Mouse (Mus musculus): Measurements from ENCODE around the gene Gm4559.
"Not testable (repeated sequence)": the region's sequence is repeated elsewhere in the genome, so short reads cannot be mapped to it uniquely, and the experiment has no call there.

Gene Gm4559

DNA sequence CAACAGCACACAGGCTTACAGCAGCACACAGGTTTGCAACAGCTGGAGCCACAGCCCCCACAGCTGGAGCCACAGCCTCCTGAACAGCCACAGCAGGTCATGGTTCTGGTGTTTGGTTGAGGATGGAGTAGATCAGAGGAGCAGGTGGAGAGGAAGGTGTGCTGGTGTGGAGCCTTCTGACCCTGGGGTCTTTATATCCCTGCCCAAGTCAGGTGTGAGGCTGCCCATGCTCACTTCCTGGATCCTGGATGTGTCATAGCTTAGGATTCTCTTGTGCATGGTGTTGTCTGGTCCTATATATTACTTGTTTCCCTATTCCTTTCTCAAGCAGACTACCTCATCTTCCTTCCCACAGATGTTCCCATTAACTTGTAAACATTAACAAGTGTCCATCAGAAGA lies at the start of gene Gm4559:
TSS of gene Gm4559 (minus strand) at position 101 of the 400 bp plus-strand sequence.
- not testable (repeated sequence) for DNase-seq (ENCODE audit: low spot score in 2 of 2)

- no peak for DNase-seq (ENCODE audit: low spot score in 2 of 2)
Observed at GRCm38 (mm10) chr7:142323396-142324117, 49.4 kb upstream of the Gm4559 start.

GRCm38 (mm10) chr7:142322641-142323040 lies 48.5 kb upstream of the Gm4559 start:
- no peak for DNase-seq (ENCODE audit: low spot score in 2 of 2)

DNA sequence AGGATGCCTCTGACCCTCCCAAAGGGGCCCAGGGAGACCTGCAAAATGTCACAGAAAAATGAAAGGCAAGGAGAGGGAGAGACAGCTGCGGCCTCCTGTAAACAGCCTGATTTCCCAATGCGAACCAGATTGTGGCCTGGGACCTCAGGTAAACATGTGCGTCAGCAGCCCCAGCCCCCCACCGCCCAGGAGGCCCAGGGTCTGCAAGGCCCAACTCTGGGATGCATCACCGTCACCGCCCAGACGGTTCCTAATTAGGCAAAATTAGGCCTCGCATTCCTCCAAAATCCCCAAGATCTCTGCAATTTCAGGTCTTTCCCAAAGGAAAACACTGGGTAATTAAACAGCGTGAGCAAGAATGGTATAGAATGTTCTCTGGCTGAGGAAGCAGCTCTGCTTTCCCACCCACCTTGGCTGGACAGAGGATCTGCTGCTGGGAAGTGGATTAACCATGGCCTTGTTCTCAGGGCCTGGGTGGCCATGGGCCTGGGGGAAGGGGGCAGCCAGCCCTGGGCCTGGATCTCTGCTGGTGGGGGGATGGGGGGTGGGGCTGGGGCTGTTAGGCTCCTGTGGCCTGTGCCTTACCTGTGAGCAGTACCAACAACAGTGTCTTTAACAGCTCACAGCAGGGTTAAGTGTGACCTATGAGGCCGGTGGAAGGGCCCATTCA lies 47.6 kb upstream of the Gm4559 start:
- not testable (repeated sequence) for DNase-seq (ENCODE audit: low spot score in 2 of 2)

GRCm38 (mm10) chr7:142320906-142321305 lies 46.7 kb upstream of the Gm4559 start:
- DNase-seq (ENCODE audit: low spot score in 2 of 2) = no peak

- DNase-seq (ENCODE audit: low spot score in 2 of 2) = no peak
Observed at GRCm38 (mm10) chr7:142319124-142319523, 45.0 kb upstream of the Gm4559 start.

GRCm38 (mm10) chr7:142317216-142317615 lies 43.1 kb upstream of the Gm4559 start:
- DNase-seq (ENCODE audit: low spot score in 2 of 2) = no peak

GRCm38 (mm10) chr7:142316558-142316957 lies 42.4 kb upstream of the Gm4559 start:
- DNase-seq (ENCODE audit: low spot score in 2 of 2) = peak in 1 of 2 experiments; percentile 32

GRCm38 (mm10) chr7:142314600-142315285 lies 40.6 kb upstream of the Gm4559 start:
- DNase-seq (ENCODE audit: low spot score in 2 of 2) = no peak

- DNase-seq (ENCODE audit: low spot score in 2 of 2) = not testable (repeated sequence)
Observed at GRCm38 (mm10) chr7:142303929-142304328, 29.8 kb upstream of the Gm4559 start.

DNA sequence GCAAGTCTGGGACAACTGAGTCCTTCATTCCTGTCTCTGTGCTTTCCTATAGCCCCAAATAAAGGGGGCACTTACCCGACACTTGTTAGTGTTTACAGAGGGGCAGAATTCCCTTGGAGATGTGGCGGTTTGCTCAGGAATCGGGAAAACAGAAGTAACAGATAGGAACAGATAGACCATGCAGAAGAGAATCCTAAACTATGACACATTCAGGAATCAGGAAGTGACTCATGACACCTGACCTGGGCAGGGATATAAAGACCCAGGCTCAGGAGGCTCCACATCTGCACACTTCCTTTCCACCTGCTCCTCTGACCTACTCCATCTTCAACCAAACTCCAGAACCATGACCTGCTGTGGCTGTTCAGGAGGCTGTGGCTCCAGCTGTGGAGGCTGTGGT lies 29.1 kb upstream of the Gm4559 start, which contains the start of gene Krtap5-4:
TSS of gene Krtap5-4 (plus strand) at position 301 of the 400 bp plus-strand sequence.
- DNase-seq (ENCODE audit: low spot score in 2 of 2) = no peak

GRCm38 (mm10) chr7:142297018-142297417 lies 22.9 kb upstream of the Gm4559 start, which contains the start of gene Krtap5-1:
Gene Krtap5-1, minus strand, starts transcription at chr7:142297118.
- not testable (repeated sequence) for DNase-seq (ENCODE audit: low spot score in 2 of 2)

DNA sequence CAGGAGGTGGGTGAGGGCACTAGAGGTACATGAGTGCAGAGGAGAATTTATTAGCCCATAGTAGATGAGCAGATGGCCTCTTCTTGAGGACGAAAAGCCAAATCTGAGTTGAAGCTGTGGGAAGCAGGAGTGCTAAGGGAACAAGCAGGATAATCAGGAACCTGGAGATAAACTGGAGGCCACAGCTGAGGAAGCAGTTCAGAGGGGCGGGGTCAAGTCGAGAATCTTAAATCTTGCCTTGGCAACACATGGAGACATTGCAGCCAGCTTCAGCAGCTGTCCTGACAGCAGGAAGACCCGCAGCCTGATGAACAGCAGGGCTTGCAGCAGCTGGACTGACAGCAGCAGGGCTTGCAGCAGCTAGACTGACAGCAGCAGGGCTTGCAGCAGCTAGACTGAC lies 21.9 kb upstream of the Gm4559 start:
- not testable (repeated sequence) for DNase-seq (ENCODE audit: low spot score in 2 of 2)

DNA sequence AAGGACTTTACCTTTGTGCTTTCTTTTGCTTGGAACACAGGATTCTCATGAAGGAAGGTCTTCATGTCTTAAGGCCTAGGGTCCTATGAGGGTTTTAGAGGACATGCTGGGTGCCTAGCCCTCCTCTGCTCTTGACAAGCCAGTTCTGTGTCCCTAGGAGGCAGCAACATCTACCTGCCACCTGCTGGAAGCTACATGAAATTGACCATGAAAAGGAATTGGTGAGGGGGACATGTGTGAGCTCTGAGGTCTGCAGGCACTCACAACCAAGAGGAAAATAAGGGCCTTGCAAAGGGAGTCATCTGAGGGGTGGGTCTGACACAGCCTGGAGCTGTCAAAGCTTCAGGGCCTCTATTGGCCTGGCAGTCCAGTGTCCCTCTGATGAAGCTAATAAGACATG lies 21.3 kb upstream of the Gm4559 start:
- DNase-seq (ENCODE audit: low spot score in 2 of 2) = no peak

- peak in 1 of 2 experiments; percentile 6 for DNase-seq (ENCODE audit: low spot score in 2 of 2)
Observed at GRCm38 (mm10) chr7:142293851-142294250, 19.7 kb upstream of the Gm4559 start.

GRCm38 (mm10) chr7:142285910-142286612 lies 11.9 kb upstream of the Gm4559 start:
- DNase-seq (ENCODE audit: low spot score in 2 of 2) = not testable (repeated sequence)

GRCm38 (mm10) chr7:142285130-142285835 lies 11.1 kb upstream of the Gm4559 start:
- peak in 1 of 2 experiments; percentile 8 for DNase-seq (ENCODE audit: low spot score in 2 of 2)

GRCm38 (mm10) chr7:142284615-142285080 lies 10.5 kb upstream of the Gm4559 start:
- DNase-seq (ENCODE audit: low spot score in 2 of 2) = peak; percentile 72 to 91

- DNase-seq (ENCODE audit: low spot score in 2 of 2) = peak; percentile 11 to 28
Observed at GRCm38 (mm10) chr7:142284023-142284591, 9.9 kb upstream of the Gm4559 start.

- DNase-seq (ENCODE audit: low spot score in 2 of 2) = not testable (repeated sequence)
Observed at GRCm38 (mm10) chr7:142282847-142283246, 8.7 kb upstream of the Gm4559 start.

All from frontal cortex, postnatal 14 days (tissue).